Comparison of ENCODE assay signal across 8 mouse cellular contexts in the genomic region with DNA sequence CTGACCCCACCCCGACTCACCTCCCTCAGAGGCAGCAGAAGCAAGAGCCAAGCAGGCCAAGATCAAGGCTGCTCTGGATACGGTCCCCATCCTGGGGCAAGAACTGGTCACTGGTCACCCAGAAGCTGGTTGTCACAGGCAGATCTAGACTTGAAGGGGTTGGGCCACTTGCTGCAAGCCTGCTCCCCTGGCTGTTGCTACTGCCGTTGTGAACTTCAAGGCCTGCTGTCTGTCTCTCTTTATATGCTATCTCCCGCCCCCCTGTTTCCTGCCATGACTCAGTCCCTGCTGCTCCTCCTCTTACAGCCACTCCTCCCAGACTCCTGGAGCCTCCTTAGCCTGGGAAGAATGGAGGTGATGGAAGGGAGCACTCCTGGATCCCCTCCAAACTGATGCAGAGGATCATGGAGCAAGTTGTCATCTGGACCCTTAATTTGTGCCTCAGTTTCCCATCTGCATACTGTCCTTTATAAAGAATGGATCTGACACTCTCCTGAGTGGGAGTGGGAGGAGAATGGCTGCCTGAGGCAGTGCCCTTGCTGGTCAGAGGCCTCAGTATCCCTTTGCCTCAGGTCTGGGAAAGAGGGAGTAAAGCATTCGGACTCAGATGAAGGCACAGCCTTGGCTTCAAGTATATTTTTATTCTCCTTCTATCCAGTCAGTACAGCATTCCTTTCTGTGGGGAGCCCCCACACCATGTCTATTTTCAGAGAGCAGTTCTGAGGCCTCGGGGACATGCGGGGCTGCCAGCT. TPM values are rescaled to one million over a fixed set of nuclear protein-coding genes. Genes with fewer than 3 reads are reported as not detected.
DNase-seq lines count a peak whose midpoint lies in the region; ATAC-seq and TF ChIP-seq lines count a peak whose summit lies in the region.

A gene (minus strand): TSS at position 217 of the 752 bp plus-strand sequence.

- intact Hi-C loops in heart, postnatal 25 days (cut with DNase I): no loop called here

- TF ChIP-seq EP300 in lung, postnatal 0 days (IDR thresholded peaks at IDR 0.05): no peak

- H3K36me3 ChIP-seq in embryonic facial prominence, embryonic 15.5 days: peaks cover 48% of the 10 kb centered on the region
- peaks cover 15% of the 10 kb centered on the region for H3K36me3 ChIP-seq in lung, postnatal 0 days (ENCODE audit: insufficient read depth, low read length)
- H3K36me3 ChIP-seq in stomach, embryonic 15.5 days: peaks cover 26% of the 10 kb centered on the region

- peak within 1 kb of the TSS; percentile 55; the same call in 1 of the 2 replicates for H3K27ac ChIP-seq in embryonic facial prominence, embryonic 15.5 days (replicated peaks)
- H3K27ac ChIP-seq in lung, postnatal 0 days (ENCODE audit: low read length): peak within 1 kb of the TSS; percentile 73
- peak within 1 kb of the TSS; percentile 41; the same call in 1 of the 2 replicates for H3K27ac ChIP-seq in stomach, embryonic 15.5 days

- H3K9ac ChIP-seq in embryonic facial prominence, embryonic 15.5 days: no peak within 1 kb of the TSS
- no peak within 1 kb of the TSS for H3K9ac ChIP-seq in lung, postnatal 0 days (replicated peaks; ENCODE audit: low read depth)
- H3K9ac ChIP-seq in stomach, embryonic 15.5 days: no peak within 1 kb of the TSS

- peaks cover 11% of the 10 kb centered on the region for H3K4me1 ChIP-seq in embryonic facial prominence, embryonic 15.5 days
- peaks cover 9% of the 10 kb centered on the region; the same call in 1 of the 2 replicates for H3K4me1 ChIP-seq in lung, postnatal 0 days (ENCODE audit: insufficient read depth, low read depth, low read length)
- H3K4me1 ChIP-seq in stomach, embryonic 15.5 days: peaks cover 12% of the 10 kb centered on the region; the same call in 1 of the 2 replicates

- no peak; the same call in 1 of the 2 replicates for ATAC-seq in embryonic facial prominence, embryonic 15.5 days (ENCODE audit: insufficient number of reproducible peaks, low FRiP score, low TSS enrichment, low read depth)
- peak; percentile 88 for ATAC-seq in lung, postnatal 0 days
- peak; percentile 41; the same call in 1 of the 2 replicates for ATAC-seq in stomach, embryonic 15.5 days (ENCODE audit: insufficient read depth, low FRiP score, low read depth)
- ATAC-seq in cerebellum, adult (ENCODE audit: insufficient number of reproducible peaks, low FRiP score, low TSS enrichment): no peak

- WGBS in embryonic facial prominence, embryonic 15.5 days: 67% methylated on average over 7 of the region's 7 CpGs
- 46% methylated on average over 7 of the region's 7 CpGs for WGBS in lung, postnatal 0 days
- 63% methylated on average over 7 of the region's 7 CpGs for WGBS in stomach, embryonic 15.5 days

- H3K27me3 ChIP-seq in embryonic facial prominence, embryonic 15.5 days: no peaks in the 10 kb centered on the region
- H3K27me3 ChIP-seq in lung, postnatal 0 days (replicated peaks; ENCODE audit: insufficient read depth, low read length): no peaks in the 10 kb centered on the region
- H3K27me3 ChIP-seq in stomach, embryonic 15.5 days (replicated peaks): no peaks in the 10 kb centered on the region

- DNase-seq in 3T3-L1 (ENCODE audit: low read depth, low spot score) (peak; percentile 91), MN1 (ENCODE audit: low spot score) (peak; percentile 77)
- peak; percentile 65 for DNase-seq in heart, postnatal 25 days (ENCODE audit: low spot score)
- DNase-seq in kidney, postnatal 4 days: peak; percentile 59 to 73
- DNase-seq in lung, postnatal 0 days (ENCODE audit: low spot score): peak; percentile 88

- no peak within 1 kb of the TSS for H3K4me3 ChIP-seq in embryonic facial prominence, embryonic 15.5 days (replicated peaks)
- no peak within 1 kb of the TSS for H3K4me3 ChIP-seq in lung, postnatal 0 days (ENCODE audit: low read depth, low read length)
- no peak within 1 kb of the TSS for H3K4me3 ChIP-seq in stomach, embryonic 15.5 days (replicated peaks)

- TF ChIP-seq CTCF in lung, postnatal 0 days (IDR thresholded peaks at IDR 0.05): no peak

- H3K9me3 ChIP-seq in embryonic facial prominence, embryonic 15.5 days (replicated peaks): no peaks in the 10 kb centered on the region
- no peaks in the 10 kb centered on the region for H3K9me3 ChIP-seq in lung, postnatal 0 days (ENCODE audit: low read length)
- no peaks in the 10 kb centered on the region for H3K9me3 ChIP-seq in stomach, embryonic 15.5 days

- H3K4me2 ChIP-seq in embryonic facial prominence, embryonic 15.5 days (replicated peaks): no peak within 1 kb of the TSS
- H3K4me2 ChIP-seq in lung, postnatal 0 days (replicated peaks; ENCODE audit: low read depth, low read length): peak within 1 kb of the TSS; percentile 14
- H3K4me2 ChIP-seq in stomach, embryonic 15.5 days: no peak within 1 kb of the TSS

RNA-seq across cellular contexts. Expression of the gene that starts here (rescaled TPM):
- polyA plus RNA-seq in embryonic facial prominence, embryonic 15.5 days (2015; fragmentation: Nextera tagmentation; extraction: Ambion mirVana): 27.8 and 29.9 TPM in 2 replicates
- total RNA-seq in heart, postnatal 25 days (2021): 10 to 100 TPM; 52.1 to 60.8 TPM
- polyA plus RNA-seq in lung, postnatal 0 days (2015; fragmentation: Nextera tagmentation; extraction: Ambion mirVana): 94.3 and 107 TPM in 2 replicates
- 18.5 and 42.6 TPM in 2 replicates for polyA plus RNA-seq in stomach, embryonic 15.5 days (2015; fragmentation: Nextera tagmentation; extraction: Ambion mirVana)

Comparison
In these comparisons a context has a peak if more than half of its experiments do, and no peak if none do; other contexts are left out.
1. ATAC-seq: peak in lung, postnatal 0 days (single experiment) and stomach, embryonic 15.5 days (single experiment); none in embryonic facial prominence, embryonic 15.5 days (single experiment) and cerebellum, adult (single experiment).
2. Peak in every context shown above with its lines, with median percentiles within 50 percentile points of each other: DNase-seq and H3K27ac ChIP-seq.